Mouse (Mus musculus) midbrain, postnatal 0 days (tissue): Measurements from ENCODE around the gene Dennd1a. TPM values are rescaled to one million over a fixed set of nuclear protein-coding genes. Genes with fewer than 3 reads are reported as not detected.

Experiments
- ATAC-seq: fragments of 200-750 bp; cut with Nextera tagmentation; 2 replicates; pipeline ENCODE4 v1.8.0; 2017; ENCODE audit warnings: moderate number of reproducible peaks, mild to moderate bottlenecking, moderate TSS enrichment, moderate library complexity; ENCODE audit not compliant: low FRiP score
- DNase-seq: peaks from one replicate; pipeline ENCODE4 v3.0.0-alpha.2; 2015; ENCODE audit warnings: low spot score
- H3K27ac ChIP-seq: fragments of 300-500 bp; sonication (generic); 2 replicates; pipeline ENCODE4 v1.5.1; 2014; ENCODE audit warnings: low read depth, mild to moderate bottlenecking, low read length, mixed read lengths
- H3K27me3 ChIP-seq: fragments of 300-500 bp; sonication (generic); 2 replicates; pipeline ENCODE4 v1.6.1; 2014; ENCODE audit warnings: low read length, control low read depth, mixed read lengths; ENCODE audit not compliant: insufficient read depth
- H3K36me3 ChIP-seq: fragments of 300-500 bp; sonication (generic); 2 replicates; pipeline ENCODE4 v1.6.1; 2014; ENCODE audit warnings: low read length, control low read depth, mixed read lengths; ENCODE audit not compliant: insufficient read depth
- H3K4me1 ChIP-seq: fragments of 300-500 bp; sonication (generic); 2 replicates; pipeline ENCODE4 v1.6.1; 2014; ENCODE audit warnings: mild to moderate bottlenecking, control low read depth, antibody characterized with exemption, low read length, mixed read lengths; ENCODE audit not compliant: insufficient read depth
- H3K4me2 ChIP-seq: fragments of 300-500 bp; sonication (generic); 2 replicates; pipeline ENCODE4 v1.6.1; 2014; ENCODE audit warnings: low read depth, mild to moderate bottlenecking, low read length, mixed read lengths; ENCODE audit not compliant: poor library complexity, severe bottlenecking
- H3K4me3 ChIP-seq: fragments of 300-500 bp; sonication (generic); 2 replicates; pipeline ENCODE4 v1.5.1; 2014; ENCODE audit warnings: low read depth, mild to moderate bottlenecking, low read length, moderate library complexity
- H3K9ac ChIP-seq: fragments of 300-500 bp; sonication (generic); replicated peaks from 2 replicates; pipeline ENCODE4 v1.6.1; 2014; ENCODE audit warnings: mild to moderate bottlenecking, low read length, moderate library complexity, mixed read lengths; ENCODE audit not compliant: poor library complexity, severe bottlenecking
- H3K9me3 ChIP-seq: fragments of 300-500 bp; sonication (generic); 2 replicates; pipeline ENCODE4 v1.6.1; 2016; ENCODE audit warnings: low read length, control low read depth
- CTCF ChIP-seq: IDR thresholded peaks from 2 replicates; pipeline ENCODE4 v1.5.1; 2016; ENCODE audit warnings: antibody characterized with exemption, mild to moderate bottlenecking
- WGBS: fragments of 180-500 bp; shearing (Covaris S2); extraction: QIAGEN DNeasy Blood & Tissue Kit; methylation state at CpG from one replicate; pipeline ENCODE4 v1.1.7; 2014; 5-methylcytosine and 5-hydroxymethylcytosine counted together
- polyA plus RNA-seq: library from polyadenylated mRNA; unstranded; fragments of >200 nt; fragmentation: Nextera tagmentation; extraction: Ambion mirVana; gene quantifications from 2 replicates; pipeline ENCODE4 v1.2.1, GENCODE M21; 2015
- total RNA-seq: library from RNA; depleted of rRNA; stranded (reverse); fragments of >200 nt; gene quantifications from 2 replicates; pipeline ENCODE4 v1.2.3, GENCODE M21; 2014

Gene Dennd1a
- total and polyA plus RNA-seq, 2 experiments from 2014 or later = 15.9 to 51.1 TPM

- Histone ChIP-seq H3K4me3 (no peak overlapping the region), H3K36me3 (no peaks in the 10 kb centered on the region), H3K27me3 (no peaks in the 10 kb centered on the region), H3K27ac (no peak overlapping the region), H3K9me3 (no peaks in the 10 kb centered on the region), H3K4me2 (no peak overlapping the region), H3K9ac (no peak overlapping the region), H3K4me1 (peaks cover 5% of the 10 kb centered on the region; the same call in 1 of the 2 replicates)
- no peak for ATAC-seq
- TF ChIP-seq CTCF = no peak
- no peak for DNase-seq
- 68% methylated on average over 1 of the region's 1 CpGs for WGBS
These were observed 272.5 kb downstream of the Dennd1a start for GRCm38 (mm10) chr2:38014702-38015101.

GRCm38 (mm10) chr2:38013839-38014365 is 273.3 kb downstream of the Dennd1a start:
- H3K4me2 ChIP-seq = no peak overlapping the region
- TF ChIP-seq CTCF = no peak
- no peak overlapping the region for H3K4me3 ChIP-seq
- peak; percentile 75 for DNase-seq
- H3K9me3 ChIP-seq = no peaks in the 10 kb centered on the region
- no peak overlapping the region for H3K27ac ChIP-seq
- WGBS = 21% methylated on average over 5 of the region's 5 CpGs
- peaks cover 5% of the 10 kb centered on the region; the same call in 1 of the 2 replicates for H3K4me1 ChIP-seq
- ATAC-seq = no peak
- no peaks in the 10 kb centered on the region for H3K27me3 ChIP-seq
- no peak overlapping the region for H3K9ac ChIP-seq
- no peaks in the 10 kb centered on the region for H3K36me3 ChIP-seq

GRCm38 (mm10) chr2:38007238-38007637 is 280.0 kb downstream of the Dennd1a start:
- DNase-seq (no peak), ATAC-seq (no peak)
- TF ChIP-seq CTCF = no peak
- Histone ChIP-seq H3K9me3 (no peaks in the 10 kb centered on the region), H3K4me1 (no peaks in the 10 kb centered on the region), H3K27ac (no peak overlapping the region), H3K4me3 (no peak overlapping the region), H3K4me2 (no peak overlapping the region), H3K36me3 (no peaks in the 10 kb centered on the region), H3K27me3 (no peaks in the 10 kb centered on the region), H3K9ac (no peak overlapping the region)
- 68% methylated on average over 1 of the region's 1 CpGs for WGBS

- H3K4me1 ChIP-seq = no peaks in the 10 kb centered on the region
- H3K9ac ChIP-seq = no peak overlapping the region
- no peak for ATAC-seq
- no peaks in the 10 kb centered on the region for H3K9me3 ChIP-seq
- H3K4me3 ChIP-seq = no peak overlapping the region
- 78% methylated on average over 9 of the region's 9 CpGs for WGBS
- H3K27me3 ChIP-seq = no peaks in the 10 kb centered on the region
- no peak overlapping the region for H3K27ac ChIP-seq
- H3K4me2 ChIP-seq = no peak overlapping the region
- no peak for DNase-seq
- no peak for TF ChIP-seq CTCF
- no peaks in the 10 kb centered on the region for H3K36me3 ChIP-seq
These were observed 284.0 kb downstream of the Dennd1a start for GRCm38 (mm10) chr2:38003183-38003680.

GRCm38 (mm10) chr2:38001004-38001403 is 286.2 kb downstream of the Dennd1a start:
- H3K4me3 ChIP-seq = no peak overlapping the region
- H3K9ac ChIP-seq = no peak overlapping the region
- H3K27ac ChIP-seq = no peak overlapping the region
- DNase-seq (no peak), ATAC-seq (no peak)
- no peaks in the 10 kb centered on the region for H3K27me3 ChIP-seq
- TF ChIP-seq CTCF = no peak
- H3K36me3 ChIP-seq = no peaks in the 10 kb centered on the region
- H3K9me3 ChIP-seq = no peaks in the 10 kb centered on the region
- no peaks in the 10 kb centered on the region for H3K4me1 ChIP-seq
- H3K4me2 ChIP-seq = no peak overlapping the region
- WGBS = 97% methylated on average over 1 of the region's 1 CpGs

GRCm38 (mm10) chr2:37997966-37998365 is 289.2 kb downstream of the Dennd1a start:
- H3K4me2 ChIP-seq = no peak overlapping the region
- no peak overlapping the region for H3K9ac ChIP-seq
- H3K27ac ChIP-seq = no peak overlapping the region
- DNase-seq (peak; percentile 15), ATAC-seq (no peak)
- H3K9me3 ChIP-seq = no peaks in the 10 kb centered on the region
- no peaks in the 10 kb centered on the region for H3K36me3 ChIP-seq
- TF ChIP-seq CTCF = no peak
- H3K4me1 ChIP-seq = no peaks in the 10 kb centered on the region
- WGBS = 42% methylated on average over 3 of the region's 3 CpGs
- no peaks in the 10 kb centered on the region for H3K27me3 ChIP-seq
- no peak overlapping the region for H3K4me3 ChIP-seq
